Mouse (Mus musculus) layer of hippocampus, adult 9-10 months (tissue): ENCODE results near the gene Dgkh.

Experiments
- DNase-seq: peaks from one replicate; pipeline ENCODE4 v3.0.0; 2022; ENCODE audit warnings: low spot score

The Dgkh gene

GRCm38 (mm10) chr14:78674606-78675005 is 58.0 kb downstream of the Dgkh start:
- DNase-seq: no peak

GRCm38 (mm10) chr14:78669986-78670385 is 62.6 kb downstream of the Dgkh start:
- DNase-seq: no peak

GRCm38 (mm10) chr14:78668291-78668690 is 64.3 kb downstream of the Dgkh start:
- DNase-seq: peak; percentile 90

- DNase-seq: no peak
These were observed 64.8 kb downstream of the Dgkh start for GRCm38 (mm10) chr14:78667763-78668162.

- DNase-seq: no peak
These were observed 69.9 kb downstream of the Dgkh start for GRCm38 (mm10) chr14:78662641-78663040.

GRCm38 (mm10) chr14:78661462-78661861 is 71.1 kb downstream of the Dgkh start:
- no peak for DNase-seq

- no peak for DNase-seq
These were observed 73.9 kb downstream of the Dgkh start for GRCm38 (mm10) chr14:78658697-78659096.

- DNase-seq: no peak
These were observed 75.5 kb downstream of the Dgkh start for GRCm38 (mm10) chr14:78656832-78657626.

- DNase-seq: no peak
These were observed 77.5 kb downstream of the Dgkh start for GRCm38 (mm10) chr14:78654939-78655556.

- no peak for DNase-seq
These were observed 78.4 kb downstream of the Dgkh start for GRCm38 (mm10) chr14:78654196-78654595.

GRCm38 (mm10) chr14:78653333-78653732 is 79.2 kb downstream of the Dgkh start:
- no peak for DNase-seq

- DNase-seq: no peak
These were observed 80.9 kb downstream of the Dgkh start for GRCm38 (mm10) chr14:78651696-78652095.

- no peak for DNase-seq
These were observed 82.0 kb downstream of the Dgkh start for GRCm38 (mm10) chr14:78650379-78651095.

- no peak for DNase-seq
These were observed 82.9 kb downstream of the Dgkh start for GRCm38 (mm10) chr14:78649525-78650274.

GRCm38 (mm10) chr14:78645622-78646021 is 87.0 kb downstream of the Dgkh start:
- no peak for DNase-seq

- no peak for DNase-seq
These were observed 91.3 kb downstream of the Dgkh start for GRCm38 (mm10) chr14:78641314-78641713.

- DNase-seq: no peak
These were observed 92.9 kb downstream of the Dgkh start for GRCm38 (mm10) chr14:78639691-78640090.

GRCm38 (mm10) chr14:78635612-78636400 is 96.8 kb downstream of the Dgkh start:
- no peak for DNase-seq

- no peak for DNase-seq
These were observed 99.8 kb downstream of the Dgkh start for GRCm38 (mm10) chr14:78632747-78633146.

GRCm38 (mm10) chr14:78630923-78631875 is 101.4 kb downstream of the Dgkh start:
- no peak for DNase-seq
